Mouse (Mus musculus): ENCODE data around the gene Gna15.

The Gna15 gene

DNA sequence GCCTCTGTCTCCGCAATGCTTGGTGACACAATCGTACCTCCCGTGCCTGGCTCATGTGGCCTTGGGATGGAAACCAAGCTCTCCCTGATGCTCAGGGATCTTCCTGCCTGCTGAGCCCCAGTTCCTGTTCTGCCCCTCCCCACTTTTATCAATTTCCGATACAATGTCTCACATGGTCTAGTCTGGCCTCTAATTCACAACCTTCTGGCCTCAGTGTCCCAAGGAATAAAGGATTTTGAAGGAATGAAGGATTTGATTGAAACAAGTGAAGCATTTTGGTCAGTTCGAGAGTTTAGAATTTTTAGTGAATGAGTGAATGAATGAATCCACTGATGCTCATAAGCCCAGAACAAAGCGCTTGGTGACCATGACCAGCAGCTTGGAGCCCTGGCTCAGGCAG, 883 bp downstream of the Gna15 start:
- no peak for DNase-seq (ENCODE audit: low spot score)

DNA sequence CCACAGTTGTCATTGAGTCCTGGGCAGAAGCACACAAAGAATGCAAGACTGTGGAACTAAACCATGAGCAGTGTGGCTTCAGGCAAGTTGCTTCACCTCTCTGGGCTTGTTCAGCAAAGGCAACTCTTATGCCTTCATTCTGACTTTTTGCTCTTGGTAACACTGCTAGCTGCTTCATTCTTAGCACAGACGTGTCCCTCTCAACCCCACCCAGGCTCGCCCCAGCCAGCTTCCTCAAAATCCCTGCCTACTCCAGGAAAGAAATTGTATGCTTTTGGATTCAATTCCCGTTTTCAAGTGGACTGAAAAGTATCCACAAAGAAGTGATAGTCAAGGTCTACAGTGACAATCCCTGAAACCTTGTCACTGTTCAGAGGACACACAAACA, 4.1 kb downstream of the Gna15 start:
- no peak for DNase-seq (ENCODE audit: low spot score)

GRCm38 (mm10) chr10:81519227-81519977, 4.6 kb downstream of the Gna15 start:
- no peak for DNase-seq (ENCODE audit: low spot score)

DNA sequence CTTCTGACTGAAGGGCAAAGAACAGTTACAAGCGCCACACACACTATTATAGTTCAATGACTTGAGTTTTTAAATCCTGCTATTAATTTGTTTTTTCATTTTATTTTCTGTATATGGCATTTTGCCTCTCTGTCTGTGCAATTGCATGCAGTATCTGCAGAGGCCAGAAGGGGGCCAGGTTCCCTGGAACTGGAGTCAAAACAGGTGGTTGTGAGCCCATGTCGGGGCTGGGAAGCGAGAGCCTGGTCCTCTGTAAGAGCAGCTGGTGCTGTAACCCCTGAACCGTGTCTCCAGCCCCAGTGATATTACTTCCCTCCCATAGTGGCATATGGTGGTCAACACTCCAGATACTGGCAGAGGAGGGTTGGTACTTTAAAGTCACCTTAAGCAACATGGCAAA, 5.5 kb downstream of the Gna15 start:
- DNase-seq (ENCODE audit: low spot score): peak; percentile 78

GRCm38 (mm10) chr10:81517227-81517626, 6.8 kb downstream of the Gna15 start:
- no peak for DNase-seq (ENCODE audit: low spot score)

GRCm38 (mm10) chr10:81513798-81514197, 10.2 kb downstream of the Gna15 start:
- no peak for DNase-seq (ENCODE audit: low spot score)

- no peak for DNase-seq (ENCODE audit: low spot score)
Observed at GRCm38 (mm10) chr10:81510246-81510810, 13.7 kb downstream of the Gna15 start.

- no peak for DNase-seq (ENCODE audit: low spot score)
Observed at GRCm38 (mm10) chr10:81507691-81508489, 16.1 kb downstream of the Gna15 start.

GRCm38 (mm10) chr10:81507095-81507494, 16.9 kb downstream of the Gna15 start:
- no peak for DNase-seq (ENCODE audit: low spot score)

DNA sequence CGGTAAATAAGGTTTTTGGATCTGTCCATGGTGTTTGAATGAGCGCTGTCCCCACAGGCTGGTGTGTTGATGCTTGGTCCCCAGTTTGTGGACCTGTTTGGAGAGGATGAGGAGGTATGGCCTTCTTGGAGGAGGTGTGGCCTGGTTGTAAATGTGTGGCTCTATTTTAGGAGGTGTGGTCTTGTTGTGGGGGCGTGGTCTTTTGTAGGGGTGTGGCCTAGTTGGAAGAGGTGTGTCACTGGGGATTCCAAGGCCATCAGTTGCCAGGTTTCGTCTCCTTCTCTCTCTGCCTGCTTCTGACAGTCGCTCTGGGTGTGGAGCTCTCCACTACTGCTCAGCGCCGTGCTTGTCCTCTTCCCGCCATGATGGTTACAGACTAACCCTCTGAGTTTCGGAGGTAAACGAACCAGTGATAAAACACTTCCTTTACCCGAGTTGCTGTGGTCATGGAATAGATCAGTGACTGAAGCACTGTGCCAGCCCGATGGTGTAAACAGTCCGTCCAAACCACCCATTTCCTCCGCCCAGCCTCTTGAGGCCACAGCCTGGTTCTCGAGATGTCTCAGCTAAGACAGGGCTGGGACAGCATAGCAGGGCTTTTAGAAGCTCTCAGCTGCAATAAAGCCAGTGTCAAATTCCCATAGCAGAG, 18.9 kb downstream of the Gna15 start:
- DNase-seq (ENCODE audit: low spot score): no peak

DNA sequence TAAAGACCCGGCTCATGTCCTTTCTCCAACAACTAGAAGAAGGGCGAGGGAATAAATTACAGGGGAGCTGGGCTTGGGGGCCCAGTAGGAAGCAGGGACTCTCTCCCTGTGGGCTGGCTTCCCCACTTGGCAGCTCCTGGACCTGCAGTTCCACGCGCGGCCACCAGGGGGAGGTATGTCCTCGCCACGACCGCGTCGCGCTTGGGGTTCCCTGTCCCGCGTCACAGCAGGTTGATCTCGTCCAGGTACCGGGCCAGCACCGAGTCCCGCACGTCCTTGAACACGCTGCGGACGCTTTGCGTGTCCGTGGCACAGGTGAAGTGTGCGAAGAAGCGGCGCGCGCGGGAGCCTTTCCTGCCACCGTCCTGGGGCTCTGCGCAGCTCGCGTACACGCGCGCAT, 21.4 kb downstream of the Gna15 start:
- DNase-seq (ENCODE audit: low spot score): peak; percentile 85

DNA sequence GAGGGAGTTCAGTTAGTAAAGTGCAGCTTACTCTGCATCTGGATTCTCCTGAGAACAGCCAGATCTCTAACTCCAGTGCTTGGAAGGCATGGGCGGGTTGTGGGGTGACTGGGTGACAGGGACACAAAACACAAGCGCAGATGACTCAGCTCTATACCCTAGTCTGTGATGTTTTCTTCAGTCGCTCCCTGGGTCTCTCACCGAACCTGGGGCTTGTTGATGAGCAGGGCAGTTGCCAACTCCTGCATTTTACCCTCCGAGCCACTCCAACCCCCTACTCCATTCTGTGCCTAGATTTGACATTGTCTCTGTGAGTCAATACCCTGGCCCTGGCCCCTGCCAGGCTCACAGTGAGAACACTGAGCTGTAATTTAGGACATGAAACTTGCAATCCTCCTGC, 22.2 kb downstream of the Gna15 start:
- DNase-seq (ENCODE audit: low spot score): no peak

DNA sequence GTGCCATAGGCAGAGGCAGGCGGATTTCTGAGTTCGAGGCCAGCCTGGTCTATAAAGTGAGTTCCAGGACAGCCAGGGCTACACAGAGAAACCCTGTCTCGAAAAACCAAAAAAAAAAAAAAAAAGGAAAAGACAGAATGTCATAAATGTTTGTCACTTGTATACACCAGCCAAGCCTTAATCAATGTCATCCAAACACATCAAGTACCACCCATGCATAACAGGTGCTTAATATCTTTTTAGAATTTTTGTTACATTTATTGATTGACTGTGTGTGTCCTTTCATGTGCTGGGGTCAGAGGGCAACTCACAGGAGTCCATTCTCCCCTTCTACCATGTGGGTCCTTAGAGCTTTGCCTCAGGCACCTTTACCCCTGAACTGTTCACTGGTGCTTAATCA, 24.0 kb downstream of the Gna15 start, which contains the start of gene S1pr4:
Gene S1pr4, minus strand, starts transcription at position 101 of the 400 bp plus-strand sequence.
- no peak for DNase-seq (ENCODE audit: low spot score)

- no peak for DNase-seq (ENCODE audit: low spot score)
Observed at GRCm38 (mm10) chr10:81499250-81499901, 24.6 kb downstream of the Gna15 start.

GRCm38 (mm10) chr10:81498316-81499249, 25.4 kb downstream of the Gna15 start:
- DNase-seq (ENCODE audit: low spot score): no peak

DNA sequence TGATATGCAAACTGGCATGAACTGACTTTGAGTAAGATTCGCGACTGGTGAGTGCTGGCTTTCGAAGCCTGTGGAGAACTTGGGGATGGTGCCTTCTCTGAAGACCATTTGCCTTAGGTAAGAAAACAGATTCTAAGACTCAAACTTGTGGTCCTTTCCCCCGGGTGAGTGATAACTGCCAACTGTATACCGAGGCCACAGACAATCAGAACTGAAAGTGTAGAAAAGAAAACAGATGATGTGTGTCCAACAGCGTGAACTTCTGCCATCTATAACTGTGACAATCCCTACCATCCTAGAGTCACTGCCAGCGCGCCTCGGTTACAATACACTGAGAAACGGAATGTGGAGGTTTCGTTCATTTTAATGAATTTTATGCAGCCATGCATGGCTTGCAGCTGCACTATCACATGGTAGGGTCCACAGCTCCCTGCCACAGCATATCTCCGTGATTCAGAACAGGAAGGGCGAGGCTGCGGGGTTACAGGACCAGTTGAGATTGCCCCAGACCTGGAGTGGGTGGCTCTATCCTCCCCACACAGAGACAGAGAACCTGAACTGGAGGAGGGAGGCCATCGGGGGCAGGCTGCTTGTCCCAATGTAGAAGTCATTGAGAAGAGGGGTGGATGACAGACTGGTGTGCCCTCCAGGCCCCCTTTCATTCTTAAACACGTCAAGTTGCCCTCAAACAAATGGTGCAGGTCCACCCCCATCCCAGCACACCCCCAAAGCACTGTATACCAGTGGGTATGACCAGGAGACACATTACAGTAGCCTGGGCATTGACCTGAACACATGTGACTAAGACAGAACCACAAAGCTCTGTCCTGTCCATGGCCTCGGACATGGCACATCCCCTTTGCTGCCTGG, 26.4 kb downstream of the Gna15 start:
- DNase-seq (ENCODE audit: low spot score): no peak

GRCm38 (mm10) chr10:81496969-81497368, 27.1 kb downstream of the Gna15 start:
- no peak for DNase-seq (ENCODE audit: low spot score)

GRCm38 (mm10) chr10:81496264-81496901, 27.6 kb downstream of the Gna15 start, which contains the start of gene Ncln:
TSS of gene Ncln (minus strand) at chr10:81496392.
- peak; percentile 98 for DNase-seq (ENCODE audit: low spot score)

DNA sequence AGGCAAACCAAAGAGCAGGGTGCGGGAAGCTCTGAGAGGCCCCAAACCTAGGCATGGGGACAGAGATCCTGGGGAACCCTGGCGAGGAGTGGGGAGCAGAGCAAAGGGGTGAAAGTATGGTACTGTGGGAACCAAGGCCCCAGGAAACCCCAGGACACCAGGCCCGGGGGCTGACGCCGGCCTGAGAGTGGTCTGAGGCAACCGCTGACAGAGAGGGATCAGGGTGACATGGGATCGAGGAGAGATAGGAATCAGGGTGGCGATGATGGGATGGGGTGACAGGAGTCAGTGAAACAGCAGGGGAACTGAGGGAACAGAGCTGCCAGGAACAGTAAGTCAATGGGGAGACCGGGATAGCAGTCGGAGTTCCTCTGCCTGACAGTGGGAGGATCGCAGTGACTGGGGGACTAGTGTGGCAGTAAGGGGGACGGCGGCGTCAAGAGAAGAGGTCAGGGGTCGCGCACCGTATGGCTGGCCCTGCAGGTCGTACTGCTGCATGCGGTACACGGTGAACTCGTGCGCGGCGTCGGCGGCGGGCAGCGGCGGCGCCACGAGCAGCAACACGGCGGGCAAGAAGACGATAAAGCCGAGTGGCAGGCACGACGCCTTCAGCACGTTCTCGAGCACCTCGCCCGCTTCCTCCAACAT, 28.3 kb downstream of the Gna15 start:
- DNase-seq (ENCODE audit: low spot score): no peak

Measured in retina, embryonic 14.5 days (tissue).